Mouse (Mus musculus) urinary bladder, postnatal 10 days (tissue): Measurements from ENCODE around the gene Pcbp1.

Experiments
- DNase-seq: peaks from one replicate; pipeline ENCODE4 v3.0.0; 2022; ENCODE audit warnings: low spot score

The Pcbp1 gene

GRCm38 (mm10) chr6:86523755-86524434, 2.2 kb downstream of the Pcbp1 start:
- DNase-seq, result no peak

GRCm38 (mm10) chr6:86523242-86523754, 2.8 kb downstream of the Pcbp1 start:
- no peak for DNase-seq

GRCm38 (mm10) chr6:86522001-86522911, 3.9 kb downstream of the Pcbp1 start:
- no peak for DNase-seq

- DNase-seq, result no peak
Observed at GRCm38 (mm10) chr6:86519767-86520345, 6.3 kb downstream of the Pcbp1 start.

GRCm38 (mm10) chr6:86516021-86516420, 10.1 kb downstream of the Pcbp1 start:
- DNase-seq, result no peak

- DNase-seq, result no peak
Observed at GRCm38 (mm10) chr6:86513296-86513695, 12.8 kb downstream of the Pcbp1 start.

GRCm38 (mm10) chr6:86510979-86511378, 15.1 kb downstream of the Pcbp1 start:
- no peak for DNase-seq

GRCm38 (mm10) chr6:86509866-86510200, 16.3 kb downstream of the Pcbp1 start:
- DNase-seq, result no peak

- DNase-seq, result no peak
Observed at GRCm38 (mm10) chr6:86509194-86509865, 16.8 kb downstream of the Pcbp1 start.

- no peak for DNase-seq
Observed at GRCm38 (mm10) chr6:86508736-86509135, 17.4 kb downstream of the Pcbp1 start.

GRCm38 (mm10) chr6:86507116-86507515, 19.0 kb downstream of the Pcbp1 start:
- DNase-seq, result no peak

GRCm38 (mm10) chr6:86506309-86506708, 19.8 kb downstream of the Pcbp1 start:
- no peak for DNase-seq

GRCm38 (mm10) chr6:86505671-86506070, 20.4 kb downstream of the Pcbp1 start:
- DNase-seq, result no peak

- DNase-seq, result no peak
Observed at GRCm38 (mm10) chr6:86503513-86503912, 22.6 kb downstream of the Pcbp1 start.

GRCm38 (mm10) chr6:86499571-86500109, 26.5 kb downstream of the Pcbp1 start:
- no peak for DNase-seq

GRCm38 (mm10) chr6:86497942-86498732, 28.0 kb downstream of the Pcbp1 start:
- DNase-seq, result no peak

GRCm38 (mm10) chr6:86497071-86497815, 28.9 kb downstream of the Pcbp1 start:
- no peak for DNase-seq

- DNase-seq, result no peak
Observed at GRCm38 (mm10) chr6:86496585-86496984, 29.5 kb downstream of the Pcbp1 start.

- DNase-seq, result no peak
Observed at GRCm38 (mm10) chr6:86496127-86496526, 30.0 kb downstream of the Pcbp1 start.

GRCm38 (mm10) chr6:86495661-86496060, 30.5 kb downstream of the Pcbp1 start:
- DNase-seq, result no peak
